Mouse (Mus musculus) layer of hippocampus, adult 9-11 months (tissue): Measurements from ENCODE around the gene Gys2.
"Not testable (repeated sequence)": the region's sequence is repeated elsewhere in the genome, so short reads cannot be mapped to it uniquely, and the experiment has no call there.

Experiments used
- DNase-seq: peaks from one replicate; pipeline ENCODE4 v3.0.0; 2022

Gys2 gene

DNA sequence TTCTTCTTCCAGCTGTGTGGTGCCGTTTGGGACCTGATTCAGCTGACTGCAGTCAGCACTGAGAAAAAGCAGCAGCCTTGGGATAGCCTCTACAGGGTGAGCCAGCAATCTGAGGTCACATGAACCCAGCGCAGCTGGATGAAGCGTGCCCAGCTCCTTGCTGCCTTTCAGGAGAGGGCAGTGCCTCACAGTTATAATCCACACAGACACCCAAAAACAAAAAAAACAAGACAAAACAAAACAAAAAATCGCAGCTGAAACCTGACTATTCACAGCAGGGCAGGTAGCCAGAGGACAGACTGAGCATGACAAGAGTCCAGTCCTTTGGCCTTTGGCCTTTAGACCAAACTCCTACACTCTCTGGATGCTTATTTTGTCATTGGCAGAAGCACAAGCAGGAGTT is at the start of gene Gys2:
Gene Gys2 (minus strand): TSS at position 309 of the 403 bp plus-strand sequence.
- no peak for DNase-seq

DNA sequence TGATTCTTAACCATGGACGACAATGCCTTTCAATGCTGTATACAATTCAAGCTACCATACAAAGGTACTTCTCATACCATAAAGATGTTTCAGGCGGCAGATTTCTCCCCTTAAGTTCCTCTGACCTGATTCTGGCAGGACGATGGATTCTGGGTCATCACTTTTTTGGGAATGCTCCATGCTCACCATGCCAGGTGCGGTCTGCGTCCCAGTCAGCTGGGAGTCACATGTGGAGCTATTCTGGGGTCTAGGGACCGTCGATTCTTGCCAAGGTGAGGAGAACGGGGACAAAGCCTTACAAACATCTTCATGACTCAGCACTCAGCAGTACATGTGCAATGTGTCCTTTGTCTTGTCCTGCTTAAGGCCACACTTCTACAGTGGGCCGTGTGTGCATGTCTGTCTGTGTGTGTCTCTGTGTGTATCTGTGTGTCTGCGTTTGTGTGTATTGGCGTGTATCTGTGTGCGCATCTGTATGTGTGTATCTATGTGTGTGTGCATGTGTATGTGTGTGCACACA is 48.7 kb upstream of the Gys2 start:
- DNase-seq = no peak

DNA sequence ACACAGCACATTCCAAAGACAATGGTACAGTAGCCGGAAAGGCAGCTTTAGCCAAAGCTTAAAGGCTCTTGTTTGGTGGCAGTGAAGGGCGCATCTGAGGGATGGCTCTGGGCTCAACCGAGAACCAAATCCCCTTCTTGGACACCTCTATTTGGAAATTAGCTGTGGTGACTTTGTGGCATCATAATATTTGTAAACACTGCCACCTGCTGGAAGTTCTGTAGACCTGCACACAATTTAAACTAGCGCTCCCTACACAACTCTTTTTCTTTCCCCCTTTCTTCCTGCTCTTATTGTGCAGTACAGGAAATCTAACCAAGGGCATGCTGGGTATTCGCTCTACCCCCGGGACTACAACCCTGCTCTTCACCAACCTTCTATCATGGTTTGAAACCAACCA is 46.2 kb upstream of the Gys2 start:
- DNase-seq = no peak

DNA sequence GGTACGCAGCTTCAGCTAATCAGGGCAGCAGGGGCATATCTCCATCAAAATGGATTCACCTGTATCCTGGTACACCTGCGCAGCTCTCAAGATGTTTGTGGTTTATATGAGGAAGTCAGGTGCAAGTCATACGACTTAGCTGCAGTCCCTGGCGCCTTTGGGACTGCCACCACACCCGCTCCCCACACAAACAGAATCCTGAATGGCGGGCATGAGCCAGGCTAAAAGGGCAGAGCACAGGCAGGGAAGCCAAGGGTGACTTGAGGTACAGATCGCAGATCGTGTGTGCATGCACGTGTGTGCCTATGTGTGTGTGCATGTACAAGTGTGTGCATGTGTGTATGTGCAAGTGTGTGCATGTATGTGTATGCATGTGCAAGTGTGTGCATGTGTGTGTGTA is 42.5 kb upstream of the Gys2 start:
- DNase-seq = not testable (repeated sequence)

DNA sequence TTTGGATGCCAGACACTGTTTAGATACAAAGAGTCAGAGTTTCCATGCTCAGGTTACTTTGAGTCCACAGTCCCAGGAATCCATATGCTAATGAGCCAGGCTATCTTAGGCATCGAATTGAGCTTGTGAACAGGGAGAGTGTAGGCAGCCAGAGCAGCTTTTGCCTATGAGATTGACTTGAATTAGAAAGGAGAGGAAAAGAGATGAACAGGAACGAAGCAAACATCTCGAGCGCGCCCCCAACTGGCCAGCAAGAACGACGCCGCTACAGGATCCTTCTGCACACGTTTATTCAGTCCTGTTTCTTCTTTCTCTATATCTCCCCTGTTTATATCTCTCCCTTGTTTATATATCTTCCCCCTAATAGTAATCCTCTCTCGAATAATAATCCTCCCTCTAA is 42.0 kb upstream of the Gys2 start:
- peak; percentile 77 for DNase-seq

DNA sequence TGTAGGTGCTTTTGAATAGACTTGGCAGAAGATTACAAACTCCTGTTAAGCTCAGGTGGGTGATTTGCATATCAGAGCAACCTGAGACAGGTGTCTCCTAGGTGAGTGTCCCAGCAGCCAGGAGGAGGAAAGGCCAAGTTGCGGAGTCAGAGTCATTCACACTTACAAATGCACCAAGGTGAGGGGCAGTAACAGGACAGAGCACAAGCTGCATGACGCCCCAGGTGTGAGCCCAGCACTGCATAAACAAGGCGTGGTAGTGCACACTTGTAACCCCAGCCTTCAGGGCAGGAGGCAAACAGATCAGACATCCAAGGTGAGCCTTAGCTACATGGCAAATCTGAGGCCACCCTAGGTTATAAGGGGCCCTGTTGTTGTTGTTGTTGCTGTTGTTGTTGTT is 40.0 kb upstream of the Gys2 start:
- DNase-seq = no peak

DNA sequence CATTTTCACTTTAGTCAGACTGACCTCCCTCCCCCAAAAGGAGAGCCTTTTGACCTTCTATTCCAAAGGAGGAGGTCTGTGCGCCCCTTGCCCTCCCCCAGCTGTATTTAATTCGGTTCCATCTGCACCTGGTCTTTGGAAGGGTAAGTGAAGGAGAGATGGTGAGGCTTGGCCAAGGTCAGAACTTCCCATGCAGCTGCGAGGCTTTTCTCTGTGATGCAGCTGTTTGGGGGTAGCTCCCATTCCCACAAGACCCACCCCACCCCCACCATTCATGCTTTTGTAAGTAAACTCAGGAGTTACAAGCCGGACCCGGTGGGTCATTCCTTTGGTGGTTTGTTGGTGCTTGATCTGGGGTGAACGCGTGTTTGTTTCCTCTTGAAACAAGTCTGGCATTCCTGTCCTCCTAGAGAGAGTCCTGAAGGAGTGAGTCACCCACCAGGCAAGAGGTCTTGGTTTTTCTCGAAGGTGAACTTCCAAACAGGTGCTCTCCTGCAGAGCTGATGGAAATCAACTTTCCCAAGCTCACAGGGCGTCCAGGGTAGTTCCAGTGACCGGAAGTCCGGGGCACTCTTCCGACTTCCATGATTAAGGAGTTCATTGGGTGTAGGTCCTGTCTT is 38.7 kb upstream of the Gys2 start:
- no peak for DNase-seq

DNA sequence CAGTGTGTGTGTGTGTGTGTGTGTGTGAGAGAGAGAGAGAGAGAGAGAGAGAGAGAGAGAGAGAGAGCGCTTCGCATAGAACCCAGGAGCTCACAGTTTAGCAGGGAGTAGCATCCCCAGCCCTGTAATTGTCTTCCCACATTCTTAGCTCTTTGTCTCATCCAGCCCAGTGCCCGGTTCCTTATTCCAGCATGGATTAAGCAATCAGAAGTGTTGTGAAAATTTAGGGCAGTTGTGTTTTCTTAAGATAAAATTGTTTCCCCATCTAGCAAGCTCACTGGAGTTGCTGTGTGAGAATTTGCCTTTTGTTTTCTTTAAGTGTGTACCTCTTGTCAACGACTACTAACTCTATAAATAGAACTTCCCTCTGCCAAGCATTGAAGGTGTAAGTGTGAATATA is 35.8 kb upstream of the Gys2 start:
- DNase-seq = no peak

DNA sequence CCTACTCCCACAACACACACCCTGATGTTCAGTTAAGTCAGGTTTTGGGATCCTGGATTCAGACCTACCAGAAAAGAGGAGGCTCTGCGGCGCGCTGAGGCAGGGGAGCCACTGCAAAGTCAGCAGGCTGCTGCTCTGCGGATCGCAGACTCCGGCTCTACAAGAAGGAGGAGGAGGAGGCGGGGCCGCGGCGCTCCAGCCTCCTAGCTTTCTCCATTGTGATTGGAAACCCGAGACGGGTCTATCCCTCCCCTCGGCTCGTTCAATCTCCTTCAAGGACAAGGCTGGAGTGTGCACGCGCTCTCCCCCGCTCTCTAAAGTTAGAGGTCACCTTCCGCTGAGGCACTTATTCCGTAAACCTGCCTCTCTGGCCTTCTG is 34.9 kb upstream of the Gys2 start, which contains the start of gene Ldhb:
Gene Ldhb (minus strand): TSS at position 173 of the 378 bp plus-strand sequence.
- DNase-seq = peak; percentile 95

DNA sequence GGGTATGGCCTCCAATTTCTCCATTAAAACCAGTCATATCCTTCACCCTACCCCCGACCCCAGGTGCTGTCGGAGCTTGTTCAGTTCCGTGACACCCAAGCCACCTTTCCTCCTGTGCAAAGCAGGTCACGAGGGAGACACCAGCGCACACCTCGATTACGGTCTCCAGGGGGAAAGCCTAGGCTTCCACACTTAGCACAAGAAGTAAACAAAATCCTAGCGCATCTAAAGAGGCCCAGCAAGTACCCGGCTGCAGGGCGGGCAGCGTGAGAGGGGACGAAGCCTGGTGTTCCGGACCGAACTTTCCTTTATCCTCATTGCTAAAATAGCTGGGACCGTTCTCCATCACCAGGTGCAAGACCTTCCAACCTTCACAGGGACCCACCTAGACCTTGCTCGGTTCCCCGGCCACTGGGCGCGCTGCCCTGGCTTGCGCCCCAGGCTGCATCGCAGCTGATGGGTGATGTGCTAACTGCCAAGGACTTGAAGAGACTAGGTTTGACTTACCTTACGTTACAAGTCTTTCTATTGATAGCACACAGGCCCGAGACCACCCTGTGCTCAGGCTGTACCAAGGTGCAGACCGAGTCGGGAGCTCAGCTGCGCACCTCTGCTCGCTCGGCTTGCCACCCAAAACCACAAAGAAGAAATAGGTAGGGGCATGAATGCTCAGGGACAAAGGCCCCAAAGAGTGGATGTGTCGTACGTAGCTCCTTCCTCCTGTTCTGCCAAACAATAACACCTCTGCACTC is 34.3 kb upstream of the Gys2 start:
- DNase-seq = peak; percentile 26

DNA sequence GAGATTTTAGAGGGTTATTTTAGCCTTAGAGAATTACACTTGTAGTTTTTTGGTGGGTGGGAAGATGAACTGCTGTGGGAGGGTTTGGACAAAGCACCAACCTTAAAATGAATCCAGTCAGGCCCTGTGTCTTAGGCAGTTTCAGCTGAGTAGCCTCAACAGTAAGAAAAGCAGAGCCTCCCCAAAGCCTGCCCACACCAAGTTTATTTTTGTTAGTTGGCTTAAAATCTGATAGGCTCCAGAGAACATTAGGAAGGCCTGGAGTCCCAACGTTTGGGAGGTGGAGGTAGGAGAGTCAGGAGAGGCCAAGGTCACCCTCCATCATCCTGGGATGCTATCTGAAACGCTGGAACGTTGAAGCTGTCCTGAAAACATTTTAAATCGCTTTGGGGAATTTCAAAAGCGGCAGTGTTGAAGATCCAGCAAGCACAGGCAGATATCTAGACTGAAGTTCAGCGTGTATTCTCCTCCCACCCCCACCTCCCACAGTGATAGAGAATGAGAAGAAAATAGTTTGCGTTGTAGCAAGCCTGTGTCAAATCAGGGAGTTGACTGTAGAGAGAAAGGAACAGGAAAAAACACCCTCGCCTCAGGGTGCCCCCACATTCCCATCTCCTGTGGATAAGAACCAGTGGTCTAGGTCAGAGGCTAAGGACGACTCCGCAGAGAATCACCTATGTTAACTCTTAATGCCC is 33.6 kb upstream of the Gys2 start:
- no peak for DNase-seq

DNA sequence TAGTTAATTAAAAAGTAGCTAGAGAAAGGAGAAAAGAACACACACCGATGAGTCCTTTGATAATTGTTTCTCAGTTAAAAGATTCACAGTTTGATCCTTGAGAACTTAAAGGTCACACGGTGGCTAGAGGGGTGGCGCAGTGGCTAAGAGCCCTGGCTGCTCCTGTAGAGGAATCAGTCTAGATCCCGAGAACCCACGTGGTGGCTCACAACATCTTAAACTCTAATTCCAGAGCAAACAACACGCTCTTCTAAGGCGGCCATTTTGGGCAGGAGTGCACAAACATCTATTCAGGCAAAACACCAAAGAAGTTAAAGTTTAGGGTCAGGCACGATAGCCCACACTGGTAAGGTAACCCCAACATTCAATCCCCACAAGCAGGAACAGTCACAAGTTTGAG is 30.7 kb upstream of the Gys2 start:
- no peak for DNase-seq

DNA sequence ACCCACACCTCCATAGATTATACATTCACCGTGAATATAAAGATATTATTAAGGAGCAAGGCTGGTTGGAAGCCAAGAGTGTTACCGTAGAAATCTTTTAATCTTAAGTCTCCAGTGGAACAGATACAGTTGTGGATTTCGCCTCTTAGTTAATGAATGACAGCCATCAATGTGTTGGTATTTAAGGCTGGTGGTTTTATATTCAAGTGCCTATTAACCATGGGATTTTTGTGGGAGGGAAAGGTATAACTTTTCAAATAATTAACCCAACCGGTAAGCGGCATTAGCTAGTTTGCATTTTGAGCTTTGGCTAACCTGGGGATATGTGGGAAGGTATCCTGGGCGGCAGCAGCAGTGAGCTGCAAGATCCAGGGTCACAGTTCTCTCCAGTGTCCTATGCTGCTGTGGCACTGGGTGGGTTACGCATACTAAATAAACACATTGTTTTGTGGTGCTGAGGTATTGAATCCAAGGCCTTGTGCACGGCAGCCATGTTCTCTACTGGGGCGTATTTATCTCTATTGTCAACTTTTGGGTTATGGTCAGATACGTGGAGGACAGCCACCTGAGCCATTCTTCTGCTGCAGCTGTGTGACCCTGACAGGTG is 29.7 kb upstream of the Gys2 start:
- DNase-seq = no peak

DNA sequence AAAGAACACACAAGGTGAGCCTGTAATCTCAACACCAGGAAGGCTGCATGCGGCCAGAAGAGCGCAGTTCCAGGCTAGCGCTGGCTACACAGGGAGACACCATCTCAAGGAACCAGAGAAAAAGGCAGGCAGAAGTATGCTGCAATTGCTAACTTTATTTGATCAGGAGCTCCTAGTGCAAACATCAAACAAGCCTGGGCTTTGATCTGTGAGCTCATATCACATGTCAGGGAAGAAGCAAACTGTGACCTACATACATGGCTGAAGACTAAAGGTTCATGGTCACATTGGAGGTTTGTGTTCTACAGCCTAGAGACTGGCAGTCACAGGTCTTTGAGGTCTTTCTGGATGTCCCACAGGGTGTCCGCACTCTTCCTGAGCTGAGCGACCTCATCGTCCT is 17.2 kb upstream of the Gys2 start:
- DNase-seq = not testable (repeated sequence)

DNA sequence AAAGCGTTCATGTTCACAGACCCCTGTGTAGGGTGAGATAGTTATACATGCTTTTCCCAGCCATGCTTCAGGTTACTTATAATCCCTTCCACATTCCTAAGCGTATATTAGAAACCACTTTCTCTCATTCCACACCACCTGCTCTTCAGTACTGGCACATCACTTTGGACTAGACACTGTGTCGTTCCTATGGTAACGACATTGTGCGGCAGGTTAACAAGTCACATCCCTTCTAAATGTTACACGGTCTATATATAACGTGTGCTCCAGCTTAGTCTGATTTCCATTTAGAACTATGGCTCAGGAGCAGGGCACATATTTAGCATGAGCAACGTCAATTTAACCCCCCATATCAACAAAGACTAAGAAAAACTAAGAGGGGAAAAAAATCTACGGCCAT is 14.7 kb upstream of the Gys2 start:
- DNase-seq = no peak

DNA sequence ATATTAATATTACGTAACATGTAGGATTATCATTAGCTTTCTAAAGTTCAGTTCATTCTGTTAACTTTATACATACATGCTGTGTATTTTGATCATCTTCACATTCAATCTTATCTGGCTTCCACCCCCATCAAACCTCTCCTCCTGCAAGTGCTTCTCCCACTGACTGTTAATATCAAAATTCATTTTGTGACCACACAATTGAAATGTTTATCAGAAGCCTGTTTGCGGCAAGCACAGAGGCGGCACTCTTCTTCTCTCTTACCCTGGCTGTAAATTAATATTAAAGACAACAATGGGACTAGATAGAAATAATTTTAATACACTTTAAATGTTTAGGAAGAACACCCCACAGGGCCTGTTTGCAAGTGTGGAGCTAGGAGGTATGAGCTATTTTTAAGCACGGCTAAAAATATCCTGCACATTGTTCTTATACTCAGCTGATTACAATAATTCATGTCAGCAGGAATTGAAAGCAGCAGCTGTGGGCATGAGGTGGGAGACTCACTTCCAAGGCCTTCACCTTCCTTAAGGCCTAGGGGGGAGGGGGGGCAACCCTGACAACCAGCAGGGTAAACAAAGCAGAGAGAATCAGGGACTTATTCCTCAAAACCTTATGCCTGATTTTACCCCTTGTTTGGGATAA is 12.7 kb upstream of the Gys2 start:
- DNase-seq = no peak

DNA sequence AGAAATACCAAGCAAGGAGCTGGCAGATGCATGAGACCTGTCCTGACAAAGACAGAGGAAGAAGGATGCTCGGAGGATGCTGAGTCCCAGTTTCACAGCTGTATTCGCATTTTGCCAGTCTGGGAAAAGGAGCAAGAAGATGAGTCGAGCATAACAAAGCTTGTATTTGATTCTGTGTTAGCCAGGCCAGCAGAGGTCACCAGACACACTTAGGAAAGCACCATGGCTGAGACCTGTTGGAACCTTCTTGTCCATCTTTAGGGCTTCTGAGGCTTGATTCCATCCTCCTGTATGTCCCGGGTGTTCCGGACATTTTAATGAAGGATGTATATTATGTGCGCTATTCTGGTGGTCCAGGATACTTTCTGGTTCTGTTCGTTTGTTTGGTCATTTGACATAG is 4.3 kb upstream of the Gys2 start:
- no peak for DNase-seq

DNA sequence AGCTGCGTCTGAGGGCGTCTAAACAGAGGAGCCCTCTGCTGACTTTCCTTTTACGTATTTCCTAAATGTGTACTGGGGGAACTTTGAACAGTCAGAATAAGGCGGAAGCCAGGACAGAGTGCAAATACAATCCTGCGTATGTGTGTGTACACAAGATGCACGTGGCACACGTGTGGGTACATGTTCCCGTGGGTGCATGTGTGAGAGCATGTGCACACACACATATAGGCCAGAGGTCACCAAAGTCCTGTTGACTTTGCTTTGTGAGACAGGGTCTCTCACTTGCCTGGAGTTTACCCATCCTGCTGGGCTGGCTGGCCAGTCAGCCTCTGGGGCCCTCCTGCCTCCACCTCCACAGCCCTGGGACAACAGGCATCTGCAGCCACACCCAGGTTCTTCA is 1.8 kb downstream of the Gys2 start:
- no peak for DNase-seq

DNA sequence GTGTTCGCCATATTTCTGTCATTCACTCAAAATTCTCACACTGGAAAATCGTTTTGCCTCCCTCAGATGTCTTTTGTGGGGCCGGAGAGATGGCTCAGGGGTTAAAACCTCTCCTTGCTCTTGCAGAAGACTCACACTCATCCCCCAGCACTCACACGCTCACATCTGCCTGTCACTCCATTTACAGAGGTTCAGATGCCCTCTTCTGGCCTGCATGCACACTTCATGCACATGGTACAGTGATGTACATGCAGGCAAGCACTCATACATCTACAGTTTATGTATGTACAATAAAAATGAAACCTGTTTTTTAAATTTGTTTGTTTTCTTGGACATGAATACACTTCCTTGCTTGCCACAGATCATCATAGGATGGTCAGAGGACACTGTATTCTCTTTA is 3.3 kb downstream of the Gys2 start:
- DNase-seq = no peak

DNA sequence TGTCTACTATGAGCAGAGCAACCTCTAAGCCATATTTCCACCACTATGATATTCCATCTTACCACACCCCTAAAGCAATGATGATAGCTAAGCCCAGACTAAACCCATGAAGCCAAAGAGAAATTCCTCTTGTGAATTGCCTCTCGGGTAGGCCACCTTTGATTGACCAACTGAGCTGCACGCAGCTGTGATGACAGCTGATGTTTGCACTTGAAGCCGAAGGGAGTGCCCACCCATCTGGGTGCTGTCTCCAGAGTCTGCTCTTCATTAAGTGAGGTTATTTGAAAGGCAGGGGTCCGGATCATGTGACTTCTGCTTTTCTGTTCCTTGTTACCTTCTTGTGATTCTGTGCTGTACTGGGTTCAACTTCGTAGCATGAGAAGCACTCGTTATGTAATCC is 10.7 kb downstream of the Gys2 start:
- DNase-seq = no peak

DNA sequence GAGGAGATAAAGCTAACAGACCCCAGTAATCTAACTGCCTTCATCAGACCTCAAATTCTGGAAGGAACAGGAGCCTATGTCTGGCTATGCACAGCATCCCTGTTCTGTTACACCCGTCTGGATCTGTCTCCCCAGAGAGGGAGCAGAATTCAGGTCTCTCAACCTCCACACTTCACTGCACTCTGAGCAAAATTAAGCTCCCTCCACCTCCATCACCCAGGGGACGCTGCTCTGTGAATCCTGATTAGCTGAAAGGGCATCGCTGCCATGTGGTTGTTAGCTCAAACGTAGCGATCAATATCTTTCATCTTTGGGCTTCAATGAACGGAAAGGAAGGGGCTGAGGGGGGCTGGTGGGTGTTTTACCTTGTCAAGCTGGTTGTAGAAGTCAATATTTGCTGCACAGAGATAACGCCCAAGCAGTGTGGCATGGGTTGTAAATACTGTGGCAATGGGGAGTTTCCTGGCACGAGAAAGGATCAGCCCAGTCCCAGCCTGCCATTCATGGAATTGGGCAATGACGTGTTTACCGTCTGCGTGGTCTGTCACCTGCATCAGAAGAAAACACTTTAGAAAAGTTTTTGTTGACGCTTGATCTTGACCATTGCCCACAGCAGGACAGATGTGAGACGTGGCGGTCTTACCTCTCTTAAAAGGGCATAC is 13.8 kb downstream of the Gys2 start:
- no peak for DNase-seq

DNA sequence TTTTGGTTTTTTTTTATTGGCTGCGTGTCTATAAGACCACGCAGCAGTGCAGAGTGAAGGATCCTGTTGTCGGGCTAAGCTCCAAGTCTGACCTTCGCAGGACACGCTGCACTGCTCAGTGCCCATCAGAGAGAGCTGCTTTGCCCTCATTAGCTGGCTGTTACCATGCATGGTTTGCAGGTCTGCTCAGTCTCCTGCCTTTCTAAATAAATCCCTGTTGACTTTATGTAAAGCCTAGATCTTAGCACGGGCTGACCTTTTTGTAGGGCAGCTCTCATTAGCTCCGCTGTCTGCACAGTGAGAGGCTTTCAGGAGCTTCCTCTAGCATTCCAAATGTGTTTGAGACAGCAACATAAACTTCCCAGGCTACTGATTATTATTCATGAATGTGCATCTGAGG is 14.9 kb downstream of the Gys2 start:
- DNase-seq = no peak
